Mouse (Mus musculus): Measurements from ENCODE around the gene Hoxa13. TPM values are rescaled to one million over a fixed set of nuclear protein-coding genes. Genes with fewer than 3 reads are reported as not detected.

Hoxa13 gene
- polyA plus RNA-seq (2015; fragmentation: Nextera tagmentation; extraction: Ambion mirVana), result 0.12 TPM in 1 of 2 replicates, not detected in the other

DNA sequence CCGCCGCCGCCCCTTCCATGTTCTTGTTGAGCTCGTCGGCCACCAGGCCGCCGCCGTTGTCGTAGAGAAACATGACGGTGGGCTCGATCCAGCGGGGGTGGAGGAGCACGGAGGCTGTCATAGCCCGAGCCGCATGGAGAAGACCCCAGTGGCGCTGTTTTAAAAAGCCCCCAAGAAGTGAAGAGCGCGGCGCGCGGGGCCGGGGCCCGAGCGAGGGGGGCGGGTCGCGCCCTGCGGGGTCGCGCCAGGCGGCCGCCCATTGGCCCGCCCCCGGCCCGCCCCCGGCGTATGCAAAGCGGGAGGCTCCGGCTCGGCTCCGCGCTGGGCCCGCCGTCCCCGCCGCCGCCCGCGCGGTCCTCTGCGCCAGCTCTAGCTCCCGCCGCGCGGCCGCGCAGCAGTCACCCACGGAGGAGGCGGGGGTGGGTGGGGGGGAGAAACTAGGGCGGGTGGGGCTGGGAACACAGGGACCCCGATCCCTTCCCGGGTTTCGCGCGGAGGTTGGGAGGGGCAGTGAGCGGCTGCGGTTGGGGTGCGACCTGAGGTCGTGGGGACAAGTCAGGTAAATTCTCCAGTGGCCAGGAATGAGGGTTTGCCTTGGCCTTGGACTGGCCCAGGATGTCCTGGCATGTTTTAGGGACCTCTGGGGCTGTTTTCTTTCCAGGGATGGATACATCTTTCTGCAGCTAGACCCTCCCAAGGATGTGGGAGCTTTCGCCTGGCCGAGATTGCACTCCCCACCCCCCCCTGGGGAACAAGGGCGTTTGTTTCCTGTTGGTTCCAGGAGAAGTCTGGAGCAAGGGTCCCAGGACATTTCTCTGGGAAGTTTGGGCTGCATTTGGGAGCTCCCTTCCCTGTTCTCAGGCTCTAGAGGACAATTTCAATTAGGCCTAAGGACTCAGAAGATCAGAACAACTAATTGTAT, at the start of gene Hoxa13:
TSS of gene Hoxa13 (minus strand) at position 227 of the 922 bp plus-strand sequence.
- ATAC-seq (ENCODE audit: insufficient read depth, low FRiP score), result peak; percentile 66; the same call in 1 of the 2 replicates

DNA sequence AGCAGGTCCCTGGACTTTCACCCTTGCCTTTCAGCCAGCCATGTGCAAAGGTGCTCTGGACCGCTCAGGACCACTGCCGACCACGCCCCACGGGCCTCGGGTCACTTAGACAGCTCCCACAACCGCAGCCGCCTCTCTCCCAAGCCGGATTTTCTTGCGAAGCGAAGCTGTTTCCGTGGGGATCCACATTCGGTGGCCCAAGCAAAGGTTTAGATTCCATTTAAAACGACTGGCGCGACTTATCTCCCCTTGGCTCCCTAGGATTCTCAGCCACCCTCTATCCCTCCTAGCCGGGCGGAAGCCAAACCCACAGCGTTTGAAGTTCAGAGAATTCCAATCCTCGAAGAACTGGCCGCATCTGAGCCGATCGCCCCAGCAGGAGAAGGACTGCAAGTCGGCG, 49.7 kb upstream of the Hoxa13 start:
- H3K9me3 ChIP-seq (replicated peaks; ENCODE audit: control insufficient read depth, low read length), result no peaks in the 10 kb centered on the region
- ATAC-seq (ENCODE audit: insufficient read depth, low FRiP score), result no peak
- WGBS, result 2% methylated on average over 24 of the region's 24 CpGs
- H3K36me3 ChIP-seq (ENCODE audit: control insufficient read depth, insufficient read depth, low read length), result no peaks in the 10 kb centered on the region
- H3K27me3 ChIP-seq (ENCODE audit: control insufficient read depth, insufficient read depth, low read length), result peaks cover 89% of the 10 kb centered on the region
- no peak overlapping the region for H3K27ac ChIP-seq (ENCODE audit: low read length)
- H3K4me1 ChIP-seq (ENCODE audit: control insufficient read depth, insufficient read depth, low read length), result peaks cover 7% of the 10 kb centered on the region; the same call in 1 of the 2 replicates
- no peak overlapping the region for H3K9ac ChIP-seq (ENCODE audit: low read length)
- 0 out of 2 replicates have a peak overlapping the region, but pooled peaks have one; percentile 3 for H3K4me3 ChIP-seq (replicated peaks; ENCODE audit: low read length)
- no peak overlapping the region; the same call in 1 of the 2 replicates for H3K4me2 ChIP-seq (ENCODE audit: low read depth, low read length)

More for the DNA sequence above, at the start of gene Hoxa13:
- Histone ChIP-seq H3K9ac (ENCODE audit: low read length) (peak within 1 kb of the TSS; percentile 14; the same call in 1 of the 2 replicates), H3K4me2 (ENCODE audit: low read depth, low read length) (peak within 1 kb of the TSS; percentile 64), H3K27me3 (ENCODE audit: control insufficient read depth, insufficient read depth, low read length) (peaks cover 84% of the 10 kb centered on the region), H3K36me3 (ENCODE audit: control insufficient read depth, insufficient read depth, low read length) (no peaks in the 10 kb centered on the region), H3K4me1 (ENCODE audit: control insufficient read depth, insufficient read depth, low read length) (peaks cover 5% of the 10 kb centered on the region; the same call in 1 of the 2 replicates), H3K27ac (ENCODE audit: low read length) (no peak within 1 kb of the TSS), H3K4me3 (replicated peaks; ENCODE audit: low read length) (peak within 1 kb of the TSS; percentile 46), H3K9me3 (replicated peaks; ENCODE audit: control insufficient read depth, low read length) (no peaks in the 10 kb centered on the region)
- under 1% methylated on average over 39 of the region's 72 CpGs for WGBS

- Histone ChIP-seq H3K27ac (ENCODE audit: low read length) (no peak overlapping the region), H3K27me3 (ENCODE audit: control insufficient read depth, insufficient read depth, low read length) (peaks cover 87% of the 10 kb centered on the region), H3K4me3 (replicated peaks; ENCODE audit: low read length) (no peak overlapping the region), H3K9me3 (replicated peaks; ENCODE audit: control insufficient read depth, low read length) (no peaks in the 10 kb centered on the region), H3K9ac (ENCODE audit: low read length) (no peak overlapping the region), H3K36me3 (ENCODE audit: control insufficient read depth, insufficient read depth, low read length) (no peaks in the 10 kb centered on the region), H3K4me1 (ENCODE audit: control insufficient read depth, insufficient read depth, low read length) (peaks cover 7% of the 10 kb centered on the region; the same call in 1 of the 2 replicates), H3K4me2 (ENCODE audit: low read depth, low read length) (no peak overlapping the region)
- 38% methylated on average over 10 of the region's 10 CpGs for WGBS
- ATAC-seq (ENCODE audit: insufficient read depth, low FRiP score), result no peak
Measured at GRCm38 (mm10) chr6:52309766-52310165, 49.1 kb upstream of the Hoxa13 start.

GRCm38 (mm10) chr6:52305877-52306389, 45.3 kb upstream of the Hoxa13 start:
- peak overlapping the region; percentile 81 for H3K4me2 ChIP-seq (ENCODE audit: low read depth, low read length)
- peaks cover 63% of the 10 kb centered on the region for H3K27me3 ChIP-seq (ENCODE audit: control insufficient read depth, insufficient read depth, low read length)
- ATAC-seq (ENCODE audit: insufficient read depth, low FRiP score), result peak; percentile 76; the same call in 1 of the 2 replicates
- H3K27ac ChIP-seq (ENCODE audit: low read length), result no peak overlapping the region
- under 1% methylated on average over 30 of the region's 30 CpGs for WGBS
- H3K9ac ChIP-seq (ENCODE audit: low read length), result peak overlapping the region; percentile 55
- no peaks in the 10 kb centered on the region for H3K9me3 ChIP-seq (replicated peaks; ENCODE audit: control insufficient read depth, low read length)
- H3K36me3 ChIP-seq (ENCODE audit: control insufficient read depth, insufficient read depth, low read length), result no peaks in the 10 kb centered on the region
- H3K4me3 ChIP-seq (replicated peaks; ENCODE audit: low read length), result peak overlapping the region; percentile 54
- peaks cover 7% of the 10 kb centered on the region; the same call in 1 of the 2 replicates for H3K4me1 ChIP-seq (ENCODE audit: control insufficient read depth, insufficient read depth, low read length)

GRCm38 (mm10) chr6:52303426-52303825, 42.7 kb upstream of the Hoxa13 start:
- 47% methylated on average over 3 of the region's 3 CpGs for WGBS
- ATAC-seq (ENCODE audit: insufficient read depth, low FRiP score), result no peak
- Histone ChIP-seq H3K4me1 (ENCODE audit: control insufficient read depth, insufficient read depth, low read length) (peaks cover 7% of the 10 kb centered on the region; the same call in 1 of the 2 replicates), H3K27ac (ENCODE audit: low read length) (no peak overlapping the region), H3K9ac (ENCODE audit: low read length) (no peak overlapping the region), H3K27me3 (ENCODE audit: control insufficient read depth, insufficient read depth, low read length) (peaks cover 47% of the 10 kb centered on the region), H3K4me2 (ENCODE audit: low read depth, low read length) (no peak overlapping the region), H3K4me3 (replicated peaks; ENCODE audit: low read length) (no peak overlapping the region), H3K9me3 (replicated peaks; ENCODE audit: control insufficient read depth, low read length) (no peaks in the 10 kb centered on the region), H3K36me3 (ENCODE audit: control insufficient read depth, insufficient read depth, low read length) (no peaks in the 10 kb centered on the region)

DNA sequence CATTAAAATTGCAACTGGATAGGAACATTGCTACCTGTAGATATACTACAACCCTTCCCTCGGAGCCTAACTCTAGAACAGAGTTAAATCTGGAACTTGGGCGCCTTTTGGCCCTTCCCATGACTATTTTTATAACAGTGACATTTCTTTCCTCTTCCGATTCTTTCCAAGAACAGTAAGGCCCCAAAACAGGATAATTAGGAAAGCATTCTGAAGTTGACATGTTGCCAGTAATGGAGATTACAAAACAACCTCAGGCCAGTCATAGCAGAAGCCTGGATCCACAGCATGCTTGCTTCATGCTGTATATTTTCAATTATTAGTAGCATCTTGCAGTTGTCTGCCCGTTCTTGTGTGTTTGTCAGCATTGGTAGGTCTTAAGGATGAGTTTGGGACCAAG, 40.1 kb upstream of the Hoxa13 start:
- ATAC-seq (ENCODE audit: insufficient read depth, low FRiP score), result no peak
- peaks cover 22% of the 10 kb centered on the region for H3K27me3 ChIP-seq (ENCODE audit: control insufficient read depth, insufficient read depth, low read length)
- H3K4me3 ChIP-seq (replicated peaks; ENCODE audit: low read length), result no peak overlapping the region
- no peak overlapping the region for H3K4me2 ChIP-seq (ENCODE audit: low read depth, low read length)
- WGBS, result 76% methylated on average over 4 of the region's 4 CpGs
- H3K4me1 ChIP-seq (ENCODE audit: control insufficient read depth, insufficient read depth, low read length), result no peaks in the 10 kb centered on the region
- no peaks in the 10 kb centered on the region for H3K9me3 ChIP-seq (replicated peaks; ENCODE audit: control insufficient read depth, low read length)
- no peak overlapping the region for H3K27ac ChIP-seq (ENCODE audit: low read length)
- no peak overlapping the region for H3K9ac ChIP-seq (ENCODE audit: low read length)
- no peaks in the 10 kb centered on the region for H3K36me3 ChIP-seq (ENCODE audit: control insufficient read depth, insufficient read depth, low read length)

GRCm38 (mm10) chr6:52298511-52298910, 37.8 kb upstream of the Hoxa13 start:
- Histone ChIP-seq H3K36me3 (ENCODE audit: control insufficient read depth, insufficient read depth, low read length) (no peaks in the 10 kb centered on the region), H3K9me3 (replicated peaks; ENCODE audit: control insufficient read depth, low read length) (no peaks in the 10 kb centered on the region), H3K9ac (ENCODE audit: low read length) (no peak overlapping the region), H3K27me3 (ENCODE audit: control insufficient read depth, insufficient read depth, low read length) (peaks cover 25% of the 10 kb centered on the region), H3K4me1 (ENCODE audit: control insufficient read depth, insufficient read depth, low read length) (no peaks in the 10 kb centered on the region), H3K4me3 (replicated peaks; ENCODE audit: low read length) (no peak overlapping the region), H3K27ac (ENCODE audit: low read length) (no peak overlapping the region), H3K4me2 (ENCODE audit: low read depth, low read length) (no peak overlapping the region)
- ATAC-seq (ENCODE audit: insufficient read depth, low FRiP score), result no peak
- 79% methylated on average over 4 of the region's 4 CpGs for WGBS

DNA sequence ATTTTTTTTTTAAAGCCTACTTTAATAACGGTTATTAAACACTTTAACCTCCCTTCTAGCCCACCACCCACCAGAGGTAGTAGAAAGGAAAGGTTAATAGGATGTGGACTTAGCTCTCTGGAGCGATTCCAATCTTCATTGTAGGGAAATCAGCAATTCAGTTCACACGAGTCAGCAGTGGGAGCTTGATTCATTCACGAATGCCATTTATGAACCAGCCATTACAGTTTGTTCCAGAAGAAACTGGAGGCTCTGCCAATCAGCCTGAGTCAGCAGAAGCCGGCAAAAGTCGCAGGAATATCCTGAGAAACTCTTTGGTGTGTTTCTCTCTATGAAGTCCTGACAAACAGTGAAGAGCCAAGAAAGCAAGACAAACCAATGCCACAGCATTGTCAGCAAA, 33.9 kb upstream of the Hoxa13 start:
- H3K4me1 ChIP-seq (ENCODE audit: control insufficient read depth, insufficient read depth, low read length), result peaks cover 9% of the 10 kb centered on the region; the same call in 1 of the 2 replicates
- 73% methylated on average over 6 of the region's 6 CpGs for WGBS
- H3K9ac ChIP-seq (ENCODE audit: low read length), result no peak overlapping the region
- H3K27ac ChIP-seq (ENCODE audit: low read length), result no peak overlapping the region
- H3K9me3 ChIP-seq (replicated peaks; ENCODE audit: control insufficient read depth, low read length), result no peaks in the 10 kb centered on the region
- peaks cover 51% of the 10 kb centered on the region for H3K27me3 ChIP-seq (ENCODE audit: control insufficient read depth, insufficient read depth, low read length)
- no peak for ATAC-seq (ENCODE audit: insufficient read depth, low FRiP score)
- no peak overlapping the region for H3K4me3 ChIP-seq (replicated peaks; ENCODE audit: low read length)
- no peaks in the 10 kb centered on the region for H3K36me3 ChIP-seq (ENCODE audit: control insufficient read depth, insufficient read depth, low read length)
- no peak overlapping the region for H3K4me2 ChIP-seq (ENCODE audit: low read depth, low read length)

DNA sequence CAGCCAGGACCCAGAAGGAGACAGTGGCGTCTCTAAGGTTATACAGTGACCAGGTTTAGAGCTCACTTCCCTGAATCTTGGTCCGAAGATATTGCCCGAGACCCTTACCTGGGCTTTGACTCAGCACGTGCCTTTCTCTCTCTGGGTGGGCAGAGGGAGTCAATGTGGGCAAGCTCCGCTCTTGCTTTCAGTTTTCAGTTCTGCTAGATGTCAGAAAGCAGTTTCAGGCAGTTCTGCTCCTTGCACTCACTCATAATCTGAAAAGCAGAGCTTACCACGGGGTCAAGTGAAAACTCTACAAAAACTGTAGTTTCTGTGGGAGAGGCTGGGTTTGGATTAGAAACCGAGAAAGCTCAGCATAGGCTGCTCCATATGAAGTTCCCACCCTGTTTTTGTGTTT, 31.6 kb upstream of the Hoxa13 start:
- H3K9ac ChIP-seq (ENCODE audit: low read length), result no peak overlapping the region
- ATAC-seq (ENCODE audit: insufficient read depth, low FRiP score), result no peak
- peaks cover 9% of the 10 kb centered on the region; the same call in 1 of the 2 replicates for H3K4me1 ChIP-seq (ENCODE audit: control insufficient read depth, insufficient read depth, low read length)
- H3K4me2 ChIP-seq (ENCODE audit: low read depth, low read length), result no peak overlapping the region
- H3K36me3 ChIP-seq (ENCODE audit: control insufficient read depth, insufficient read depth, low read length), result no peaks in the 10 kb centered on the region
- no peak overlapping the region for H3K27ac ChIP-seq (ENCODE audit: low read length)
- H3K4me3 ChIP-seq (replicated peaks; ENCODE audit: low read length), result no peak overlapping the region
- no peaks in the 10 kb centered on the region for H3K9me3 ChIP-seq (replicated peaks; ENCODE audit: control insufficient read depth, low read length)
- peaks cover 61% of the 10 kb centered on the region for H3K27me3 ChIP-seq (ENCODE audit: control insufficient read depth, insufficient read depth, low read length)
- WGBS, result 67% methylated on average over 7 of the region's 7 CpGs
